ENCODE assay signal across 17 mouse cellular contexts in the genomic region with DNA sequence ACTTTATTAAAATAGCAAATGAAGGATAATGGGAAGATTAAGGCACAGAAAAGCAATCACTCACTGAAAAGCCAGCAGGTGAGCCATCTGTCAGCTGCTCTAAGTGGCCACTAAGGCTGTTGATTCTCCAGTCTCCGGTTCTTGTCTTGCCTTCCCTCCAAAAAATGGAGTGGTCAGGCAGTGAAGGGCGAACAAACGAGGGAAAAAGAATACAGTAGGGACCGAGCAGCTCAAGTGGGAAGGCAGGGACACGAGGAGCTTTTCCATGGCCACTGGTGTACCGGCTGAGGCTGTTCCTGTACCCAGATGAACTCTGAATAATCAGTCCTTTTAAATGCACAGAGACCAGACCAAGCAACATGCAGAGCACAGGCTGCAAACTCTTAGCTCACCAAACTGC. TPM values are rescaled to one million over a fixed set of nuclear protein-coding genes. Genes with fewer than 3 reads are reported as not detected.
DNase-seq lines count a peak whose midpoint lies in the region; ATAC-seq and TF ChIP-seq lines count a peak whose summit lies in the region.
"Had no signal": no experiment of that assay in that cellular context is flagged by ENCODE, and none has a peak within 500 bp of the region (broad histone marks: within the 10 kb centered on the region; RNA-seq: fewer than 3 reads in every experiment).

No protein-coding gene starts in this region.

- peak; percentile 11; the same call in 1 of the 2 replicates for ATAC-seq in forebrain, embryonic 11.5 days (replicated peaks; ENCODE audit: low FRiP score)
- ATAC-seq in midbrain, embryonic 12.5 days (ENCODE audit: low FRiP score, low read depth): peak; percentile 18; the same call in 1 of the 2 replicates
- ATAC-seq: inflammation-experienced regulatory T-cells, adult 6 months; lung, postnatal 0 days had no signal

- H3K4me2 ChIP-seq in forebrain, embryonic 11.5 days (ENCODE audit: low read depth, low read length, severe bottlenecking): no peak overlapping the region
- no peak overlapping the region for H3K4me2 ChIP-seq in midbrain, embryonic 12.5 days (replicated peaks)
- H3K4me2 ChIP-seq: liver, embryonic 13.5 days had no signal

- WGBS in forebrain, embryonic 11.5 days: 29% methylated on average over 6 of the region's 6 CpGs
- 20% methylated on average over 6 of the region's 6 CpGs for WGBS in midbrain, embryonic 12.5 days

- TF ChIP-seq CTCF in brain, embryonic 14.5 days (IDR thresholded peaks at IDR 0.05; ENCODE audit: borderline replicate concordance, extremely low read depth, insufficient read depth, insufficient read length): no peak

- intact Hi-C loops in gastrocnemius, postnatal 14 days (cut with DNase I; ENCODE audit: low total_unique reads): no loop called here

- no peaks in the 10 kb centered on the region for H3K36me3 ChIP-seq in forebrain, embryonic 11.5 days (ENCODE audit: control insufficient read depth, insufficient read depth, low read length)
- H3K36me3 ChIP-seq in midbrain, embryonic 12.5 days: no peaks in the 10 kb centered on the region
- H3K36me3 ChIP-seq: liver, embryonic 13.5 days had no signal

- 0 out of 2 replicates have a peak overlapping the region, but pooled peaks have one; percentile 21 for H3K9ac ChIP-seq in forebrain, embryonic 11.5 days (ENCODE audit: low read length)
- no peak overlapping the region for H3K9ac ChIP-seq in midbrain, embryonic 12.5 days (replicated peaks)
- H3K9ac ChIP-seq: liver, embryonic 13.5 days had no signal

- no peak overlapping the region for H3K4me3 ChIP-seq in forebrain, embryonic 11.5 days (ENCODE audit: low read depth, low read length)
- H3K4me3 ChIP-seq in midbrain, embryonic 12.5 days: no peak overlapping the region
- H3K4me3 ChIP-seq: heart, adult 2 months; liver, embryonic 13.5 days; megakaryocyte, embryonic 14.5 days had no signal

- peaks cover 27% of the 10 kb centered on the region for H3K4me1 ChIP-seq in forebrain, embryonic 11.5 days (replicated peaks; ENCODE audit: control insufficient read depth, insufficient read depth, low read length)
- H3K4me1 ChIP-seq in midbrain, embryonic 12.5 days: peaks cover 37% of the 10 kb centered on the region

- DNase-seq in heart, adult 11 months: peak; percentile 61
- no peak for DNase-seq in heart, adult 8-10 months (ENCODE audit: low spot score)
- peak; percentile 79 for DNase-seq in brain, embryonic 14.5 days (ENCODE audit: low read depth)
- no peak for DNase-seq in forebrain, embryonic 11.5 days (ENCODE audit: low spot score)
- DNase-seq in gastrocnemius, postnatal 14 days: no peak
- DNase-seq in MN1 (ENCODE audit: low spot score): no peak
- no peak for DNase-seq in spleen, adult 18-20 months
- DNase-seq: adrenal gland, adult 2 months; embryo, embryonic 11 days; heart, adult 2 months; kidney, adult 9 months; liver, embryonic 13.5 days; right cerebral cortex, postnatal 4 days had no signal

- H3K27ac ChIP-seq in forebrain, embryonic 11.5 days (ENCODE audit: low read depth, low read length): peak overlapping the region; percentile 75
- peak overlapping the region; percentile 52 for H3K27ac ChIP-seq in midbrain, embryonic 12.5 days (replicated peaks)
- H3K27ac ChIP-seq: heart, adult 2 months; liver, embryonic 13.5 days had no signal

- peaks cover 3% of the 10 kb centered on the region for H3K27me3 ChIP-seq in forebrain, embryonic 11.5 days (ENCODE audit: control insufficient read depth, insufficient read depth, low read length)
- 0 out of 2 replicates have a peak, but pooled peaks cover 13% of the 10 kb centered on the region for H3K27me3 ChIP-seq in midbrain, embryonic 12.5 days
- H3K27me3 ChIP-seq: liver, embryonic 13.5 days had no signal

- TF ChIP-seq POLR2A in brain, embryonic 14.5 days (IDR thresholded peaks at IDR 0.05; ENCODE audit: borderline replicate concordance, extremely low read depth, insufficient read depth, insufficient read length, poor library complexity, severe bottlenecking): no peak

- no peaks in the 10 kb centered on the region for H3K9me3 ChIP-seq in forebrain, embryonic 11.5 days (ENCODE audit: control insufficient read depth, low read length)
- no peaks in the 10 kb centered on the region for H3K9me3 ChIP-seq in midbrain, embryonic 12.5 days
- H3K9me3 ChIP-seq: liver, embryonic 13.5 days had no signal

RNA-seq across cellular contexts. Expression of a gene that starts 54.8 kb away (rescaled TPM):
- 100 to 1,000 TPM; 134 to 155 (median 137) TPM for total RNA-seq in heart, adult 8-10 months (2022)
- 4.3 and 5.0 TPM in 2 replicates for polyA plus RNA-seq in brain, embryonic 14.5 days (2012; rRNA removed)
- polyA plus RNA-seq in forebrain, embryonic 11.5 days (2014; fragmentation: Nextera tagmentation; extraction: Ambion mirVana): 40.8 and 41.1 TPM in 2 replicates
- 22.3 and 23.6 TPM in 2 replicates for polyA plus RNA-seq in midbrain, embryonic 12.5 days (2016; fragmentation: Nextera tagmentation; extraction: Ambion mirVana)
- total RNA-seq in gastrocnemius, postnatal 14 days (2021): under 1 TPM; 0.64 to 0.86 TPM

Comparison
In these comparisons a context has a peak if more than half of its experiments do, and no peak if none do; other contexts are left out.
1. DNase-seq: peak in heart, adult 11 months (single experiment) and brain, embryonic 14.5 days (single experiment); none in heart, adult 8-10 months (single experiment), forebrain, embryonic 11.5 days (single experiment), gastrocnemius, postnatal 14 days (single experiment), MN1 (single experiment) and spleen, adult 18-20 months (0 of 2).